Mouse (Mus musculus): ENCODE measurements at regions not wholly inside any gene's neighbourhood (a gene's known extent, or its start where the extent isn't known, plus 50 kb on each side); places are given as distances from the start of the nearest gene placed in this dataset.

GRCm38 (mm10) chr15:32048836-32049235, 128.3 kb upstream of the Tas2r119 start:
- TF ChIP-seq CTCF (IDR thresholded peaks at IDR 0.05; ENCODE audit: low read depth): no peak
- no peak for TF ChIP-seq EP300 (IDR thresholded peaks at IDR 0.05; ENCODE audit: low read depth)

All from heart, postnatal 0 days (tissue).